Mouse (Mus musculus): ENCODE results near the gene Nkx6-1. TPM values are rescaled to one million over a fixed set of nuclear protein-coding genes. Genes with fewer than 3 reads are reported as not detected.

Gene Nkx6-1
- polyA plus RNA-seq, 1 experiment from 2014 or later, result 0.14 TPM

- H3K9me3 ChIP-seq, result no peaks in the 10 kb centered on the region
- H3K27me3 ChIP-seq, result peaks cover 83% of the 10 kb centered on the region
- H3K36me3 ChIP-seq, result no peaks in the 10 kb centered on the region
- no peak overlapping the region for H3K27ac ChIP-seq
- no peak for ATAC-seq (ENCODE audit: low FRiP score, low read depth)
- no peak overlapping the region for H3K4me3 ChIP-seq
- under 1% methylated on average over 19 of the region's 19 CpGs for WGBS
- H3K9ac ChIP-seq, result no peak overlapping the region
- no peak overlapping the region for H3K4me2 ChIP-seq (replicated peaks)
- peaks cover 24% of the 10 kb centered on the region for H3K4me1 ChIP-seq
Observed at GRCm38 (mm10) chr5:101667263-101667990, 2.6 kb upstream of the Nkx6-1 start.

GRCm38 (mm10) chr5:101666713-101667112 is 1.9 kb upstream of the Nkx6-1 start:
- H3K27me3 ChIP-seq, result peaks cover 91% of the 10 kb centered on the region
- no peaks in the 10 kb centered on the region for H3K9me3 ChIP-seq
- H3K9ac ChIP-seq, result no peak overlapping the region
- no peak overlapping the region for H3K27ac ChIP-seq
- WGBS, result under 1% methylated on average over 18 of the region's 18 CpGs
- ATAC-seq (ENCODE audit: low FRiP score, low read depth), result no peak
- no peak overlapping the region for H3K4me3 ChIP-seq
- no peaks in the 10 kb centered on the region for H3K36me3 ChIP-seq
- no peak overlapping the region for H3K4me2 ChIP-seq (replicated peaks)
- peaks cover 24% of the 10 kb centered on the region for H3K4me1 ChIP-seq

- Histone ChIP-seq H3K27ac (no peak overlapping the region), H3K4me2 (replicated peaks) (no peak overlapping the region), H3K36me3 (no peaks in the 10 kb centered on the region), H3K9ac (no peak overlapping the region), H3K9me3 (no peaks in the 10 kb centered on the region), H3K4me3 (no peak overlapping the region), H3K27me3 (peaks cover 96% of the 10 kb centered on the region), H3K4me1 (peaks cover 24% of the 10 kb centered on the region)
- no peak for ATAC-seq (ENCODE audit: low FRiP score, low read depth)
- WGBS, result 1% methylated on average over 9 of the region's 9 CpGs
Observed at GRCm38 (mm10) chr5:101666091-101666490, 1.3 kb upstream of the Nkx6-1 start.

GRCm38 (mm10) chr5:101664423-101664921 is 324 bp downstream of the Nkx6-1 start:
- Histone ChIP-seq H3K36me3 (no peaks in the 10 kb centered on the region), H3K27ac (no peak overlapping the region), H3K27me3 (peaks cover 96% of the 10 kb centered on the region), H3K4me1 (peaks cover 26% of the 10 kb centered on the region), H3K9ac (peak overlapping the region; percentile 60), H3K4me2 (replicated peaks) (peak overlapping the region; percentile 75), H3K9me3 (no peaks in the 10 kb centered on the region), H3K4me3 (peak overlapping the region; percentile 47)
- WGBS, result 0% methylated on average over 64 of the region's 64 CpGs
- no peak for ATAC-seq (ENCODE audit: low FRiP score, low read depth)

- Histone ChIP-seq H3K27me3 (peaks cover 97% of the 10 kb centered on the region), H3K27ac (no peak overlapping the region), H3K4me1 (peaks cover 30% of the 10 kb centered on the region), H3K4me3 (peak overlapping the region; percentile 47), H3K9ac (peak overlapping the region; percentile 60), H3K9me3 (no peaks in the 10 kb centered on the region), H3K36me3 (no peaks in the 10 kb centered on the region), H3K4me2 (replicated peaks) (peak overlapping the region; percentile 75)
- WGBS, result under 1% methylated on average over 89 of the region's 94 CpGs
- no peak; the same call in 1 of the 2 replicates for ATAC-seq (ENCODE audit: low FRiP score, low read depth)
Observed at GRCm38 (mm10) chr5:101663621-101664422, 974 bp downstream of the Nkx6-1 start.

- no peaks in the 10 kb centered on the region for H3K36me3 ChIP-seq
- peak overlapping the region; percentile 75 for H3K4me2 ChIP-seq (replicated peaks)
- peaks cover 30% of the 10 kb centered on the region for H3K4me1 ChIP-seq
- peak; percentile 53 for ATAC-seq (ENCODE audit: low FRiP score, low read depth)
- no peaks in the 10 kb centered on the region for H3K9me3 ChIP-seq
- peak overlapping the region; percentile 60; the same call in 1 of the 2 replicates for H3K9ac ChIP-seq
- H3K4me3 ChIP-seq, result peak overlapping the region; percentile 47
- peaks cover 96% of the 10 kb centered on the region for H3K27me3 ChIP-seq
- under 1% methylated on average over 23 of the region's 23 CpGs for WGBS
- H3K27ac ChIP-seq, result no peak overlapping the region
Observed at GRCm38 (mm10) chr5:101663176-101663575, 1.6 kb downstream of the Nkx6-1 start.

- H3K27ac ChIP-seq, result no peak overlapping the region
- no peaks in the 10 kb centered on the region for H3K36me3 ChIP-seq
- H3K27me3 ChIP-seq, result peaks cover 94% of the 10 kb centered on the region
- ATAC-seq (ENCODE audit: low FRiP score, low read depth), result no peak
- WGBS, result 1% methylated on average over 8 of the region's 8 CpGs
- H3K9me3 ChIP-seq, result no peaks in the 10 kb centered on the region
- H3K4me1 ChIP-seq, result peaks cover 30% of the 10 kb centered on the region
- no peak overlapping the region for H3K9ac ChIP-seq
- H3K4me2 ChIP-seq (replicated peaks), result 0 out of 2 replicates have a peak overlapping the region, but pooled peaks have one; percentile 75
- H3K4me3 ChIP-seq, result no peak overlapping the region
Observed at GRCm38 (mm10) chr5:101662485-101662884, 2.3 kb downstream of the Nkx6-1 start.

GRCm38 (mm10) chr5:101661561-101662211 is 3.1 kb downstream of the Nkx6-1 start:
- no peaks in the 10 kb centered on the region for H3K36me3 ChIP-seq
- H3K4me1 ChIP-seq, result peaks cover 30% of the 10 kb centered on the region
- H3K9me3 ChIP-seq, result no peaks in the 10 kb centered on the region
- no peak for ATAC-seq (ENCODE audit: low FRiP score, low read depth)
- no peak overlapping the region for H3K27ac ChIP-seq
- 1% methylated on average over 25 of the region's 25 CpGs for WGBS
- H3K4me3 ChIP-seq, result no peak overlapping the region
- no peak overlapping the region for H3K9ac ChIP-seq
- no peak overlapping the region for H3K4me2 ChIP-seq (replicated peaks)
- peaks cover 94% of the 10 kb centered on the region for H3K27me3 ChIP-seq

- Histone ChIP-seq H3K27ac (no peak overlapping the region), H3K9ac (no peak overlapping the region), H3K27me3 (peaks cover 94% of the 10 kb centered on the region), H3K4me2 (replicated peaks) (no peak overlapping the region), H3K4me3 (no peak overlapping the region), H3K9me3 (no peaks in the 10 kb centered on the region), H3K4me1 (peaks cover 30% of the 10 kb centered on the region), H3K36me3 (no peaks in the 10 kb centered on the region)
- ATAC-seq (ENCODE audit: low FRiP score, low read depth), result no peak
- 2% methylated on average over 3 of the region's 3 CpGs for WGBS
Observed at GRCm38 (mm10) chr5:101660666-101661065, 4.1 kb downstream of the Nkx6-1 start.

GRCm38 (mm10) chr5:101659411-101659971 is 5.3 kb downstream of the Nkx6-1 start:
- H3K4me1 ChIP-seq, result peaks cover 18% of the 10 kb centered on the region
- H3K4me2 ChIP-seq (replicated peaks), result peak overlapping the region; percentile 47
- no peak overlapping the region for H3K9ac ChIP-seq
- under 1% methylated on average over 39 of the region's 39 CpGs for WGBS
- no peaks in the 10 kb centered on the region for H3K9me3 ChIP-seq
- peaks cover 94% of the 10 kb centered on the region for H3K27me3 ChIP-seq
- peak overlapping the region; percentile 27 for H3K4me3 ChIP-seq
- H3K27ac ChIP-seq, result no peak overlapping the region
- ATAC-seq (ENCODE audit: low FRiP score, low read depth), result no peak
- H3K36me3 ChIP-seq, result no peaks in the 10 kb centered on the region

- ATAC-seq (ENCODE audit: low FRiP score, low read depth), result no peak
- H3K9ac ChIP-seq, result no peak overlapping the region
- no peaks in the 10 kb centered on the region for H3K36me3 ChIP-seq
- no peak overlapping the region for H3K27ac ChIP-seq
- H3K4me1 ChIP-seq, result peaks cover 13% of the 10 kb centered on the region
- H3K9me3 ChIP-seq, result no peaks in the 10 kb centered on the region
- WGBS, result 2% methylated on average over 23 of the region's 23 CpGs
- H3K4me2 ChIP-seq (replicated peaks), result peak overlapping the region; percentile 47
- H3K27me3 ChIP-seq, result peaks cover 94% of the 10 kb centered on the region
- peak overlapping the region; percentile 27; the same call in 1 of the 2 replicates for H3K4me3 ChIP-seq
Observed at GRCm38 (mm10) chr5:101658984-101659290, 5.9 kb downstream of the Nkx6-1 start.

All from limb, embryonic 13.5 days (tissue).